Mouse (Mus musculus) liver, adult 10 weeks (tissue): ENCODE data around the gene Tsx. TPM values are rescaled to one million over a fixed set of nuclear protein-coding genes. Genes with fewer than 3 reads are reported as not detected.

ENCODE experiments used
- polyA plus RNA-seq: library from polyadenylated mRNA; stranded (reverse); fragments of 350-450 nt; fragmentation: Illumina TruSeq; extraction: RNeasy Lipid Tissue Mini Kit (QIAGEN cat#74804); gene quantifications from one replicate; pipeline ENCODE4 v1.2.3, GENCODE M21; 2014; ENCODE audit warnings: low read depth, low replicate concordance

Tsx gene
- not detected for polyA plus RNA-seq

DNA sequence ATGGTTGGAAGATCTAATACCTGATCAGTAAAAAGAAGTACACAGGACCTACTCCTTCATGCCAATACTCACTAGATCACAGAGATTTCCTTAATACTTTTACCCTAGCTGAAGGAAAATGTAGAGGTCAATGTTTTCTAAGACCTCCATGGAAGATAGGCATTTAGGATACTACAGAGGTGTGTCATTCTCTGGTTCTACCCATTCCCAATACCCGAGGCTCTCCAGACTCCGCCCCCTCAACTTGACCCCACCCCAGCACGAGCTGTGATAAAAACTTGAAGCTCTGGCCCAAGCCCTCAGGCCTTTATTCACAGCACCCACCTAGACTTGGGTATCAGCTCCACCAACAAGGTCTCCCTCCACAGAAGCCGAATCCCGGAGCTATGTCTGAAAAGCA is at the start of gene Tsx:
Gene Tsx (plus strand): TSS at position 301 of the 400 bp plus-strand sequence.

DNA sequence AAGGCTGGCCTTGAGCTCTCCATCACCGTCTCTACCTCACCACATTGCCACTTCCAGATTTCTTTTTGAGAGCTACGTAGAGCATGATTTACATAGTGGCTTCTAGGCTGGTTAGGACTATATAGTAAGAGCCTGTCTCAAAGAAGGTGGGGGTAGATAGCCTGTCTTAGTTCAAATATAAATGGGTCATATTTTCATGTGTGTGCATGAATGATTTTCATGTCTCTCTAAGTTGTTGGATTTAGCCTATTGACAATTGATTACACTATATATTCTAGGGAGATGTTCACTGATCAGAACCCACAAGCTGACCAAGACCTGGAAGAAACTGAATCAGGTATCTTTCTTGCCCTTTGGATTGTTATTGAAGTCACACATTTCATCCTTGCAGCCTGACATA is 7.4 kb downstream of the Tsx start, which contains the start of gene Gm26992:
Gene Gm26992 (plus strand): TSS at position 301 of the 400 bp plus-strand sequence.

Other genes starting within 250 kb of the Tsx start
- gene Nap1l2, start 227.8 kb upstream of the Tsx start, polyA plus RNA-seq = not detected
- gene Cdx4, start 93.1 kb upstream of the Tsx start, polyA plus RNA-seq = 1.4 TPM
- gene Chic1, start 58.0 kb upstream of the Tsx start, polyA plus RNA-seq = 14.8 TPM
- not detected for gene Gm26992, start 7.5 kb downstream of the Tsx start, polyA plus RNA-seq
- not detected for gene Zcchc13, start 216.1 kb downstream of the Tsx start, polyA plus RNA-seq